Mouse (Mus musculus): Measurements from ENCODE around the gene Tmem176a. TPM values are rescaled to one million over a fixed set of nuclear protein-coding genes. Genes with fewer than 3 reads are reported as not detected.
"Not testable (repeated sequence)": the region's sequence is repeated elsewhere in the genome, so short reads cannot be mapped to it uniquely, and the experiment has no call there.

The Tmem176a gene
- total RNA-seq, 2 experiments from 2014 or later, result 22.8 to 26.9 TPM

- peak; percentile 50 to 74 for DNase-seq (ENCODE audit: extremely low spot score in 1 of 2, low spot score in 1 of 2)
Observed at GRCm38 (mm10) chr6:48840973-48841625, 380 bp downstream of the Tmem176a start, which contains the start of gene Tmem176b. Tmem176b (minus strand) TSS chr6:48841496.

GRCm38 (mm10) chr6:48842111-48842842 is 1.6 kb downstream of the Tmem176a start:
- DNase-seq (ENCODE audit: extremely low spot score in 1 of 2, low spot score in 1 of 2), result peak in 1 of 2 experiments; percentile 31

GRCm38 (mm10) chr6:48845086-48845485 is 4.4 kb downstream of the Tmem176a start:
- no peak for DNase-seq (ENCODE audit: extremely low spot score in 1 of 2, low spot score in 1 of 2)

- DNase-seq (ENCODE audit: extremely low spot score in 1 of 2, low spot score in 1 of 2), result no peak
Observed at GRCm38 (mm10) chr6:48851820-48852491, 11.2 kb downstream of the Tmem176a start.

GRCm38 (mm10) chr6:48854155-48854554 is 13.4 kb downstream of the Tmem176a start:
- DNase-seq (ENCODE audit: extremely low spot score in 1 of 2, low spot score in 1 of 2), result no peak

GRCm38 (mm10) chr6:48857613-48858302 is 17.0 kb downstream of the Tmem176a start:
- no peak for DNase-seq (ENCODE audit: extremely low spot score in 1 of 2, low spot score in 1 of 2)

- peak in 1 of 2 experiments; percentile 69 for DNase-seq (ENCODE audit: extremely low spot score in 1 of 2, low spot score in 1 of 2)
Observed at GRCm38 (mm10) chr6:48860130-48860815, 19.6 kb downstream of the Tmem176a start.

GRCm38 (mm10) chr6:48860851-48861250 is 20.1 kb downstream of the Tmem176a start:
- no peak for DNase-seq (ENCODE audit: extremely low spot score in 1 of 2, low spot score in 1 of 2)

- DNase-seq (ENCODE audit: extremely low spot score in 1 of 2, low spot score in 1 of 2), result no peak
Observed at GRCm38 (mm10) chr6:48861616-48862280, 21.0 kb downstream of the Tmem176a start.

- no peak for DNase-seq (ENCODE audit: extremely low spot score in 1 of 2, low spot score in 1 of 2)
Observed at GRCm38 (mm10) chr6:48862816-48863215, 22.1 kb downstream of the Tmem176a start.

- DNase-seq (ENCODE audit: extremely low spot score in 1 of 2, low spot score in 1 of 2), result no peak
Observed at GRCm38 (mm10) chr6:48863488-48863887, 22.8 kb downstream of the Tmem176a start.

- DNase-seq (ENCODE audit: extremely low spot score in 1 of 2, low spot score in 1 of 2), result no peak
Observed at GRCm38 (mm10) chr6:48864181-48864580, 23.5 kb downstream of the Tmem176a start.

- no peak for DNase-seq (ENCODE audit: extremely low spot score in 1 of 2, low spot score in 1 of 2)
Observed at GRCm38 (mm10) chr6:48864723-48865122, 24.0 kb downstream of the Tmem176a start.

GRCm38 (mm10) chr6:48865152-48865745 is 24.5 kb downstream of the Tmem176a start:
- no peak for DNase-seq (ENCODE audit: extremely low spot score in 1 of 2, low spot score in 1 of 2)

- DNase-seq (ENCODE audit: extremely low spot score in 1 of 2, low spot score in 1 of 2), result not testable (repeated sequence)
Observed at GRCm38 (mm10) chr6:48866355-48866950, 25.7 kb downstream of the Tmem176a start.

- no peak for DNase-seq (ENCODE audit: extremely low spot score in 1 of 2, low spot score in 1 of 2)
Observed at GRCm38 (mm10) chr6:48867158-48867557, 26.4 kb downstream of the Tmem176a start.

GRCm38 (mm10) chr6:48869774-48870173 is 29.1 kb downstream of the Tmem176a start:
- DNase-seq (ENCODE audit: extremely low spot score in 1 of 2, low spot score in 1 of 2), result no peak

- DNase-seq (ENCODE audit: extremely low spot score in 1 of 2, low spot score in 1 of 2), result no peak
Observed at GRCm38 (mm10) chr6:48872596-48872995, 31.9 kb downstream of the Tmem176a start, which contains the start of gene Aoc1. Aoc1 (plus strand) TSS chr6:48872896.

- DNase-seq (ENCODE audit: extremely low spot score in 1 of 2, low spot score in 1 of 2), result no peak
Observed at GRCm38 (mm10) chr6:48874576-48874975, 33.9 kb downstream of the Tmem176a start.

All from layer of hippocampus, postnatal 25 days (tissue).